Mouse (Mus musculus) Muller cell, postnatal 12 days (primary cell): ENCODE data around the gene Rnf34.

Experiments
- DNase-seq: peaks from one replicate; pipeline ENCODE4 v3.0.0-alpha.2; 2015; ENCODE audit errors: inconsistent ontology term

Rnf34 gene

DNA sequence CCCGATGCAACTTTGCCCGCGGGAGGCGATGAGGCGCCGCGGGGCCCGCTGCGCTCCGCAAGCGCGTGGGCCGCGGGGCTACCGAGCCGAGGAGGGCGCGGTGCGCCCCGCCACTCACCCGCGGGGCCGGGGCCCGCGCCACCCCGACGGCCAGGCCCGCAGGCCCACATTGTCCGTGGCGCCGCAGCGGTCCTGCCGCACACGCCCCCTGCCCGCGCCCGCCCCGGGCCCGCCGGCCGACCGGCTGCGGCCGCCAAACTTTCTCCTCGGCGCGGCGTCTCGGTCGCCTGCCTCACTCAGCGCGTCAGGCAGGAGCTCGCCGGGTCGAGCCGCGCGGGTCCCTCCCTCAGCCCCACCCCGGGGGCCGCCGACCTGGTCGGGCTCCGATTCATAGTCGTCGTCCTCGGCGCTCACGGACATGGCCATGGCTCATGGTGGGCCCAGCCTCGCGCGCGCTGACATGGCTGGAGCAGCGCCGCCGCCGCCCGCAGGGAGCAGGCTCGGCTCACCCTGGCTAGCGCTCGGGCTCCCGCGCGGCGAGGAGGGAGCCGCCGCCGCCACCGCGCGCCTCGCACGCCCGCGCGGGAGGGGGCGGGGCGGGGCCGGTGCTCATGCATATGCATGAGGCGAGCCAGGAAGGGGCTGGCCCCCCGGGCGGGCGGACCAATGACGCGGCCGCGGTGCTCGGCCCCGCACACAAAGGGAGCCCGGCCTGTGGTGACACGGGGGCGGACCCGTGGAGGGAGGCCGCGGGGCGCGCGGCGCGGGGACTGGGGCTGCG, 50.1 kb downstream of the Rnf34 start:
- DNase-seq, result peak; percentile 97

GRCm38 (mm10) chr5:122900558-122901171, 50.8 kb downstream of the Rnf34 start:
- no peak for DNase-seq

DNA sequence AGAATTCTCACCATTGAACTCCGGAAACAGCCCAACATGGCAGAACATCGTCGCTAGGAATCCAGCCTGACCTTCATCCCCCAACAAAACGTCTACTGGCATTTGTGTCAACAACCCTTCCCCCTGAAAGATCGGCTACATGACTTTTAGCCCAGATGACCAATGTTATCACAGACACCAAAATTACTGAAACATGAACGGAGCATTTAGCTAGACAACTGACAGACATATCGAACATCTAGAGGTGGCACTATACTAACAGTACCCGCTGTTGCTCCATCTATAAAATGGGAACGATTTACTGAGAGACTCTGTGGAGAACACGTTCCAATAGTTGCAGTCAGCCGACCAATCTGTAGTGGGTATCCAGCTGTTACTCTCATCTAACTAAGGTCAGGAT, 51.3 kb downstream of the Rnf34 start:
- DNase-seq, result no peak

DNA sequence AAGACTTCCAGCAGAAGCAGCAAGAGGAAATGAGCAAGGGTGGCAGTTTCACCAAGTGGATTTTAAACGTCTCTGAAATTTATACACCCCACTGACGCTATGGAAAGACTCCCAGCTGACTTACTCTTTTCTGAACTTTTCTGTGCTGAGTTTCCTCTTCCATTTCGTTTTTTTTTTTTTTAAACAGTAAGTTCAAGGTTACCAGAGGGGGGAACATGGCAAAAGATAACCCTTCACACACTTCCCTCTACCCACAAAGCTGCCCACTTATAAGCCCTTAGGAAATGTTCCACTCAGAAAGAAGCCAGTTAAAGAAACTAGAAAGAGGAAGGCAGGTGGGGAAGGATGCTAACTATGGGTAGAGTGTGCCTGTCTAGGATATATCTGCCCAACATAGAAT, 51.8 kb downstream of the Rnf34 start:
- no peak for DNase-seq

DNA sequence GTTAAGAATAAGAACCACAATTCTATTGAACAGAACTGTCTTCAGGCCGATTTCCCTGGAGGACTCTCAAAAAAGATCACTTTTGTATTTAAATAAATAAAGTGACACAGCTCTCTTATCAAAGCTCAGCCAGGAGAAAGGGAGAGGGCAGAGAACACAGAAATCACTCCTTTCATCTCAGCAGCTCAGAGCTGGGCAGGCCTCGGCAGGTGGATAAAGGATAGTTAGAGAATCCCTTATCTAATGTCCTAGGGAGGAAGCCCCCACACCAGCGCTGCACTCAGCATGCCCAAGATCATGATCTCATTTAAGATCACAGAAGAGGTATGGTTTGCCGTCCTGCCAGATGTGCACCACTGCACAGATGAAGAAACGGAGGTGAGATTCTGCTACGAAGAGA, 52.4 kb downstream of the Rnf34 start:
- no peak for DNase-seq

DNA sequence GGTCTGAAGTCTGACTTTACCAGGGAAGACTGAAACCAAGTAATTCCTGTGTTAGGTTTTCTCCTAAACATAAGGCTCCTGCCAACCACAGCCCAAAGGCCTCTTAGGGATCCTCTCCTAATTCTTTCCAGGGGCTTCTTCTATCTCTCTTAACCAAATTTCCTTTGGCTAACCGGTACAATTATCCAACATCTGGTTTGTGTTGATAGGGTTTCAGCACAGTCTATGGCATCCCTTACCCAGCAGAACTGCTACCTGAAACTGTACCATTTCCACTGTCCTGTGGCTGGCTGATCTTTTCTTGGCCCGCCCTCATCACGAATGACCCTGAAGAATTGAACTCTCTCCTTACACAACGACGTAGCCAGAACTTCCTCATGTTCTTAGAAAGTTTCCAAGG, 53.3 kb downstream of the Rnf34 start:
- no peak for DNase-seq

- no peak for DNase-seq
These were observed 57.3 kb downstream of the Rnf34 start for GRCm38 (mm10) chr5:122907182-122907581.

DNA sequence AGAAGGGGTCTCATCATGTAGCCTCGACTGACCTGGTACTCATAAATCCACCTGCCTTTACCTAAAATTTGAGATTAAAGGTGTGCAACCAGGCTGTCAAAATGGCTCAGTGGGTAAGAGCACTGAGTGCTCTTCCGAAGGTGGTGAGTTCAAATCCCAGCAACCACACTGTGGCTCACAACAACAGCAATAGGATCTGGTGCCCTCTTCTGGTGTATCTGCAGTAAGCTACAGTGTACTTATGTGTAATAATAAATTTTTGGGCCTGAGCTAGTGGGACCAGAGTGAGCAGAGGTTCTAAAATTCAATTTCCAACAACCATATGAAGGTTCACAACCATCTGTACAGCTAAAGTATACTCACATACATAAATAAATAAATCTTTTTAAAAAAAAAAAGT, 58.2 kb downstream of the Rnf34 start:
- no peak for DNase-seq

DNA sequence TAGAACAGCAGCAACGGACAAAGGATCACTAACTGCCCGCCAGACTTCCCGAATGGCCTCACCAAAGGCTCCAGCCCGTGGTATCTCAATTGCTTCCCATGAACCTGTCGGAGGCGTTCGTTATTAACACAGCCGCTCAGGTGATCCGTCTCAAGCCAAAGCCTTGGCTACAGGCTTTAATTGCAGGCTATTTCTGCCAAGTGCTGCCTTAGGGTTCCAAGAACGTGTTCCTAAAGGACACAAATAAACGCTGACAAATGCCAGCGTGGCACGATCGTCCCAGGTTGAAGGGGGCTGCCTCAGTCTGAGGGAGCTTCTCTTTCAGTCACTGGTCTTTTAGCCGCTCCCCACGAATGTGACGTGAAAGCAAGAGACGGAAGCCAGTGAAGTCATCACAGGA, 59.6 kb downstream of the Rnf34 start:
- no peak for DNase-seq

- no peak for DNase-seq
These were observed 63.0 kb downstream of the Rnf34 start for GRCm38 (mm10) chr5:122912863-122913262.

GRCm38 (mm10) chr5:122916147-122916546, 66.3 kb downstream of the Rnf34 start:
- no peak for DNase-seq

DNA sequence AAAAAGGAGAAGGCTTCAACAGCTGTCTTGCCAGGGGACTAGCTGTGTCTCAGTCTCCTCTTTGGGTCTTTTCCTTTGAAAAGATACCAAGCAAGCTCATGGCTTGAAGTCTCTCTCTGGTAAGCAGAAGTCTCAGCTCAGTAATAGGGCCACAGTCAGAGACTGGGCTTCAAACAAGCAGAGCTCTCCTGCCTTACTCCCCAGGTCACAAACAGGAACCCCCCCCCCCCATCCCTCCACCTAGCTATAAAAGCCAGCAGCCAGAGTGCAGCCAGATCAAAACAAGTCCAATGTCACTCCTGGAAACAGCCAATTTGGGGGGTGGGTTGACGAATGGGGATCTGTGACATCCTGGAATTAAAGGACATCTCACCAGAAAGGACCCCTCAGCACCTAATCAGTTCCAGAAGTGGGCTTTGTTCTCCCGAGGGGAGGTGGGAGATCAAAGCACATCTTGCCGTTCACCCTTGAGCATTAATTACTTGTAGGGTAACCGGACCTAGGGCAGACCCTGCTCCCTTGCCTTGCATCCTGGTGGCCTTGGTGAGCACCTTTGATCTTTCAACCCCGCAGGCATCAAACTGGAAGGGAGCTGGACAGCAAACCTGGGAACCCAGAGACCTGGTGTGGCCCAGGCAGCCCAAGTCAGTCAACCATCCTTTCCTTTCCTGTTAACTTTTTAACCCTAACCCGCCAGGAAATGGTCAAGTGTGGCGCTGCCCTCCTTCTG, 68.3 kb downstream of the Rnf34 start:
- no peak for DNase-seq

GRCm38 (mm10) chr5:122920557-122920956, 70.7 kb downstream of the Rnf34 start:
- no peak for DNase-seq
